ENCODE assay signal across 20 mouse cellular contexts in the genomic region with DNA sequence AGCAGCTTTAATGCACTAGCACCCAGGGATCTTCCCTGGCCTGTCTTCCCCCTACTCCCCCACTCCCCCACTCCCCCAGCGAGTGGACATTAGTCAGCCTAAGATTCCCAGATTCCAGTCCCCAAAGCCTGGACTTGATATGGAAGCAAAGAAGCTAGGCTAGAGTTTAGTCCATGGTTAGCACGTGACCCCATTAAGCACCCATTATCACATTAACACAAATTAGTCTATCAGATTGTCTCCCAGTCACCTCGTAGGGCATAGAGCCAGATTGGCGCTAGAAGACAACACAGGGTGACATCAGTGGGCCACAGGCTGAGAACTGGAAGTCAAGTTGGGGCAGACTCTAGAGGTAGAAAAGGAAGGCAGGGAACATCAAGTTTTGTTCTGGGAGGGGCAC.
"Had no signal": no experiment of that assay in that cellular context is flagged by ENCODE, and none has a peak within 500 bp of the region (broad histone marks: within the 10 kb centered on the region; RNA-seq: fewer than 3 reads in every experiment).

No protein-coding gene starts in this region.

- H3K36me3 ChIP-seq: liver, embryonic 15.5 days; lung, embryonic 15.5 days; midbrain, embryonic 12.5 days; neural tube, embryonic 13.5 days; neural tube, embryonic 15.5 days had no signal

- H3K9ac ChIP-seq: liver, embryonic 15.5 days; liver, postnatal 0 days; lung, embryonic 15.5 days; midbrain, embryonic 12.5 days; neural tube, embryonic 13.5 days; neural tube, embryonic 15.5 days had no signal

- H3K9me3 ChIP-seq: liver, embryonic 15.5 days; lung, embryonic 15.5 days; midbrain, embryonic 12.5 days; neural tube, embryonic 13.5 days; neural tube, embryonic 15.5 days had no signal

- H3K4me2 ChIP-seq: liver, embryonic 15.5 days; lung, embryonic 15.5 days; midbrain, embryonic 12.5 days; neural tube, embryonic 13.5 days; neural tube, embryonic 15.5 days had no signal

- H3K4me1 ChIP-seq: midbrain, embryonic 12.5 days had no signal

- H3K27ac ChIP-seq: liver, embryonic 15.5 days; lung, embryonic 15.5 days; macrophage; midbrain, embryonic 12.5 days; neural tube, embryonic 13.5 days; neural tube, embryonic 15.5 days had no signal

- H3K27me3 ChIP-seq: liver, embryonic 15.5 days; lung, embryonic 15.5 days; neural tube, embryonic 15.5 days had no signal

- DNase-seq: liver, postnatal 0 days; lung, adult 2 months; lung, postnatal 36 days; midbrain, embryonic 14.5 days; right cerebral cortex, adult 18-20 months; right cerebral cortex, postnatal 25 days; right cerebral cortex, postnatal 4 days; spleen, adult 18-20 months; thymus, adult 18-20 months; thymus, postnatal 14 days; thymus, postnatal 36 days had no signal

- H3K4me3 ChIP-seq: liver, embryonic 15.5 days; lung, embryonic 15.5 days; midbrain, embryonic 12.5 days; myocyte; neural tube, embryonic 13.5 days; neural tube, embryonic 15.5 days had no signal

- ATAC-seq: liver, postnatal 0 days; lung, postnatal 0 days; midbrain, embryonic 16.5 days had no signal
